Mouse (Mus musculus) kidney, embryonic 15.5 days (tissue): ENCODE measurements around the gene Psme2. TPM values are rescaled to one million over a fixed set of nuclear protein-coding genes. Genes with fewer than 3 reads are reported as not detected.

Source experiments
- ATAC-seq: fragments of 200-750 bp; cut with Nextera tagmentation; replicated peaks from 2 replicates; pipeline ENCODE4 v1.8.0; 2017; ENCODE audit warnings: moderate TSS enrichment; ENCODE audit not compliant: low FRiP score
- H3K27ac ChIP-seq: fragments of 300-500 bp; sonication (generic); 2 replicates; pipeline ENCODE4 v1.5.1; 2015; ENCODE audit warnings: mild to moderate bottlenecking, inconsistent platforms
- H3K27me3 ChIP-seq: fragments of 300-500 bp; sonication (generic); 2 replicates; pipeline ENCODE4 v1.6.1; 2015; ENCODE audit warnings: inconsistent platforms
- H3K36me3 ChIP-seq: fragments of 300-500 bp; sonication (generic); 2 replicates; pipeline ENCODE4 v1.6.1; 2015; ENCODE audit warnings: inconsistent platforms
- H3K4me1 ChIP-seq: fragments of 300-500 bp; sonication (generic); 2 replicates; pipeline ENCODE4 v1.6.1; 2015; ENCODE audit warnings: inconsistent platforms
- H3K4me2 ChIP-seq: fragments of 300-500 bp; sonication (generic); 2 replicates; pipeline ENCODE4 v1.6.1; 2015; ENCODE audit warnings: moderate library complexity, mild to moderate bottlenecking, inconsistent platforms
- H3K4me3 ChIP-seq: fragments of 300-500 bp; sonication (generic); replicated peaks from 2 replicates; pipeline ENCODE4 v1.5.1; 2015; ENCODE audit warnings: mild to moderate bottlenecking, inconsistent platforms
- H3K9ac ChIP-seq: fragments of 300-500 bp; sonication (generic); 2 replicates; pipeline ENCODE4 v1.6.1; 2015; ENCODE audit warnings: mild to moderate bottlenecking, inconsistent platforms
- H3K9me3 ChIP-seq: fragments of 300-500 bp; sonication (generic); replicated peaks from 2 replicates; pipeline ENCODE4 v1.6.1; 2016; ENCODE audit warnings: inconsistent platforms
- WGBS: fragments of 180-500 bp; shearing (Covaris S2); methylation state at CpG from one replicate; pipeline ENCODE4 v1.1.7; 2015; ENCODE audit warnings: mixed read lengths; 5-methylcytosine and 5-hydroxymethylcytosine counted together
- polyA plus RNA-seq: library from polyadenylated mRNA; unstranded; fragments of >200 nt; fragmentation: Nextera tagmentation; extraction: Ambion mirVana; gene quantifications from 2 replicates; pipeline ENCODE4 v1.2.1, GENCODE M21; 2015

Psme2 gene
- polyA plus RNA-seq, 1 experiment from 2014 or later: 261 TPM

GRCm38 (mm10) chr14:55589771-55590448 lies 1.0 kb downstream of the Psme2 start:
- 81% methylated on average over 11 of the region's 11 CpGs for WGBS
- peak overlapping the region; percentile 46 for H3K9ac ChIP-seq
- ATAC-seq: no peak
- peak overlapping the region; percentile 87 for H3K4me3 ChIP-seq
- no peaks in the 10 kb centered on the region for H3K27me3 ChIP-seq
- H3K36me3 ChIP-seq: peaks cover 39% of the 10 kb centered on the region
- no peaks in the 10 kb centered on the region for H3K9me3 ChIP-seq
- peaks cover 35% of the 10 kb centered on the region for H3K4me1 ChIP-seq
- peak overlapping the region; percentile 89 for H3K4me2 ChIP-seq
- peak overlapping the region; percentile 99 for H3K27ac ChIP-seq

- no peak overlapping the region for H3K9ac ChIP-seq
- H3K27ac ChIP-seq: no peak overlapping the region
- no peak for ATAC-seq
- 94% methylated on average over 5 of the region's 5 CpGs for WGBS
- peaks cover 41% of the 10 kb centered on the region for H3K4me1 ChIP-seq
- no peaks in the 10 kb centered on the region for H3K9me3 ChIP-seq
- H3K4me3 ChIP-seq: 0 out of 2 replicates have a peak overlapping the region, but pooled peaks have one; percentile 7
- peaks cover 33% of the 10 kb centered on the region for H3K36me3 ChIP-seq
- no peak overlapping the region for H3K4me2 ChIP-seq
- no peaks in the 10 kb centered on the region for H3K27me3 ChIP-seq
Measured at GRCm38 (mm10) chr14:55589271-55589670, 1.6 kb downstream of the Psme2 start.

- 89% methylated on average over 2 of the region's 2 CpGs for WGBS
- Histone ChIP-seq H3K27me3 (no peaks in the 10 kb centered on the region), H3K4me3 (no peak overlapping the region), H3K36me3 (peaks cover 32% of the 10 kb centered on the region), H3K4me2 (no peak overlapping the region), H3K9ac (no peak overlapping the region), H3K27ac (no peak overlapping the region), H3K9me3 (no peaks in the 10 kb centered on the region), H3K4me1 (peaks cover 24% of the 10 kb centered on the region)
- ATAC-seq: no peak
Measured at GRCm38 (mm10) chr14:55586149-55586548, 4.8 kb downstream of the Psme2 start.

GRCm38 (mm10) chr14:55585566-55585960 lies 5.3 kb downstream of the Psme2 start:
- ATAC-seq: no peak
- WGBS: 56% methylated on average over 6 of the region's 6 CpGs
- Histone ChIP-seq H3K4me3 (peak overlapping the region; percentile 58; the same call in 1 of the 2 replicates), H3K4me1 (peaks cover 24% of the 10 kb centered on the region), H3K4me2 (peak overlapping the region; percentile 93), H3K27ac (no peak overlapping the region), H3K9ac (no peak overlapping the region), H3K9me3 (no peaks in the 10 kb centered on the region), H3K27me3 (no peaks in the 10 kb centered on the region), H3K36me3 (peaks cover 38% of the 10 kb centered on the region)

- Histone ChIP-seq H3K4me3 (peak within 1 kb of the TSS; percentile 58), H3K27me3 (no peaks in the 10 kb centered on the region), H3K4me2 (peak within 1 kb of the TSS; percentile 93), H3K4me1 (peaks cover 19% of the 10 kb centered on the region), H3K9ac (peak within 1 kb of the TSS; percentile 40), H3K36me3 (peaks cover 44% of the 10 kb centered on the region), H3K27ac (no peak within 1 kb of the TSS), H3K9me3 (no peaks in the 10 kb centered on the region)
- WGBS: 3% methylated on average over 43 of the region's 43 CpGs
- ATAC-seq: peak; percentile 88
Measured at GRCm38 (mm10) chr14:55584702-55585565, 6.0 kb downstream of the Psme2 start, which contains the start of gene Emc9. Gene Emc9, minus strand, starts transcription at chr14:55585302.

- H3K4me3 ChIP-seq: peak overlapping the region; percentile 58
- H3K27me3 ChIP-seq: no peaks in the 10 kb centered on the region
- WGBS: 37% methylated on average over 5 of the region's 5 CpGs
- H3K9me3 ChIP-seq: no peaks in the 10 kb centered on the region
- peaks cover 45% of the 10 kb centered on the region for H3K36me3 ChIP-seq
- no peak overlapping the region for H3K27ac ChIP-seq
- H3K4me2 ChIP-seq: peak overlapping the region; percentile 93
- H3K9ac ChIP-seq: peak overlapping the region; percentile 40
- H3K4me1 ChIP-seq: peaks cover 18% of the 10 kb centered on the region
- ATAC-seq: no peak
Measured at GRCm38 (mm10) chr14:55584303-55584701, 6.6 kb downstream of the Psme2 start.

- Histone ChIP-seq H3K36me3 (peaks cover 29% of the 10 kb centered on the region), H3K4me2 (no peak overlapping the region), H3K27ac (no peak overlapping the region), H3K4me1 (peaks cover 29% of the 10 kb centered on the region), H3K4me3 (no peak overlapping the region), H3K27me3 (no peaks in the 10 kb centered on the region), H3K9me3 (no peaks in the 10 kb centered on the region), H3K9ac (no peak overlapping the region)
- WGBS: 70% methylated on average over 9 of the region's 9 CpGs
- no peak for ATAC-seq
Measured at GRCm38 (mm10) chr14:55581981-55582681, 8.8 kb downstream of the Psme2 start.

- Histone ChIP-seq H3K4me1 (peaks cover 35% of the 10 kb centered on the region), H3K4me2 (no peak overlapping the region), H3K27me3 (no peaks in the 10 kb centered on the region), H3K9ac (no peak overlapping the region), H3K27ac (no peak overlapping the region), H3K4me3 (no peak overlapping the region), H3K36me3 (peaks cover 23% of the 10 kb centered on the region), H3K9me3 (no peaks in the 10 kb centered on the region)
- no peak for ATAC-seq
- 96% methylated on average over 16 of the region's 16 CpGs for WGBS
Measured at GRCm38 (mm10) chr14:55580731-55581130, 10.2 kb downstream of the Psme2 start.

- no peak for ATAC-seq
- Histone ChIP-seq H3K4me2 (0 out of 2 replicates have a peak overlapping the region, but pooled peaks have one; percentile 89), H3K27me3 (no peaks in the 10 kb centered on the region), H3K4me1 (peaks cover 35% of the 10 kb centered on the region), H3K9me3 (no peaks in the 10 kb centered on the region), H3K36me3 (peaks cover 23% of the 10 kb centered on the region), H3K4me3 (no peak overlapping the region), H3K27ac (no peak overlapping the region), H3K9ac (no peak overlapping the region)
- WGBS: 91% methylated on average over 23 of the region's 23 CpGs
Measured at GRCm38 (mm10) chr14:55579511-55580496, 11.1 kb downstream of the Psme2 start.

- Histone ChIP-seq H3K9me3 (no peaks in the 10 kb centered on the region), H3K4me3 (peak overlapping the region; percentile 77), H3K4me1 (peaks cover 29% of the 10 kb centered on the region)
Measured at GRCm38 (mm10) chr14:55578668-55579269, 12.1 kb downstream of the Psme2 start.

More at GRCm38 (mm10) chr14:55578668-55579269, 12.1 kb downstream of the Psme2 start:
- peak overlapping the region; percentile 88 for H3K9ac ChIP-seq
- WGBS: 30% methylated on average over 6 of the region's 6 CpGs
- no peaks in the 10 kb centered on the region for H3K27me3 ChIP-seq
- ATAC-seq: peak; percentile 45
- H3K4me2 ChIP-seq: peak overlapping the region; percentile 89
- peaks cover 23% of the 10 kb centered on the region for H3K36me3 ChIP-seq
- H3K27ac ChIP-seq: peak overlapping the region; percentile 86
